Mouse (Mus musculus) spleen, adult 2 months (tissue): ENCODE data around the gene Rarres1.

Experiments
- CTCF ChIP-seq: fragments of 200-500 bp; IDR thresholded peaks from 2 replicates; pipeline ENCODE4 v1.5.1; 2011; ENCODE audit warnings: mild to moderate bottlenecking, inconsistent platforms; ENCODE audit not compliant: insufficient read depth, insufficient read length, insufficient replicate concordance; ENCODE audit errors: extremely low read depth
- POLR2A ChIP-seq: fragments of 200-500 bp; IDR thresholded peaks from 2 replicates; pipeline ENCODE4 v1.6.1; 2011; ENCODE audit warnings: low read depth, low read length, inconsistent platforms

- TF ChIP-seq CTCF (no peak), POLR2A (no peak)
Measured at GRCm38 (mm10) chr3:67496310-67496709, 19.0 kb downstream of the Rarres1 start.
